Mouse (Mus musculus) cerebral cortex, adult 2 months (tissue): ENCODE data around the gene Pold1.

Experiments used
- WGBS: fragments of 180-500 bp; shearing (Covaris S2); methylation state at CpG from one replicate; pipeline ENCODE4 v1.1.7; 2018; 5-methylcytosine and 5-hydroxymethylcytosine counted together

Gene Pold1

GRCm38 (mm10) chr7:44546274-44546673 is 2.4 kb downstream of the Pold1 start:
- WGBS: 98% methylated on average over 3 of the region's 3 CpGs

GRCm38 (mm10) chr7:44543071-44543470 is 5.6 kb downstream of the Pold1 start:
- WGBS: 82% methylated on average over 12 of the region's 12 CpGs

- 91% methylated on average over 11 of the region's 11 CpGs for WGBS
These were observed 6.1 kb downstream of the Pold1 start for GRCm38 (mm10) chr7:44542555-44542954.

GRCm38 (mm10) chr7:44538756-44539624 is 9.7 kb downstream of the Pold1 start:
- WGBS: 95% methylated on average over 41 of the region's 41 CpGs

- WGBS: 88% methylated on average over 13 of the region's 13 CpGs
These were observed 11.2 kb downstream of the Pold1 start for GRCm38 (mm10) chr7:44537496-44537895.

- 67% methylated on average over 7 of the region's 7 CpGs for WGBS
These were observed 11.6 kb downstream of the Pold1 start for GRCm38 (mm10) chr7:44537009-44537408.

- 53% methylated on average over 6 of the region's 6 CpGs for WGBS
These were observed 12.1 kb downstream of the Pold1 start for GRCm38 (mm10) chr7:44536590-44536968.

GRCm38 (mm10) chr7:44535657-44536589 is 12.7 kb downstream of the Pold1 start:
- WGBS: 90% methylated on average over 27 of the region's 27 CpGs

GRCm38 (mm10) chr7:44534656-44535441 is 13.8 kb downstream of the Pold1 start:
- WGBS: 92% methylated on average over 19 of the region's 19 CpGs

GRCm38 (mm10) chr7:44534242-44534641 is 14.4 kb downstream of the Pold1 start:
- WGBS: 92% methylated on average over 13 of the region's 13 CpGs

GRCm38 (mm10) chr7:44533746-44534045 is 15.0 kb downstream of the Pold1 start:
- 86% methylated on average over 12 of the region's 12 CpGs for WGBS

- WGBS: 90% methylated on average over 29 of the region's 29 CpGs
These were observed 15.5 kb downstream of the Pold1 start for GRCm38 (mm10) chr7:44532918-44533745.

GRCm38 (mm10) chr7:44531946-44532732 is 16.5 kb downstream of the Pold1 start, which contains the start of gene Spib:
TSS of gene Spib (minus strand) at chr7:44532071.
- WGBS: 85% methylated on average over 4 of the region's 4 CpGs

- 49% methylated on average over 5 of the region's 5 CpGs for WGBS
These were observed 17.4 kb downstream of the Pold1 start for GRCm38 (mm10) chr7:44531207-44531606.

- WGBS: 82% methylated on average over 3 of the region's 3 CpGs
These were observed 18.1 kb downstream of the Pold1 start for GRCm38 (mm10) chr7:44530507-44530906.

- 78% methylated on average over 5 of the region's 5 CpGs for WGBS
These were observed 19.1 kb downstream of the Pold1 start for GRCm38 (mm10) chr7:44529518-44529917.

- 7% methylated on average over 40 of the region's 40 CpGs for WGBS
These were observed 20.9 kb downstream of the Pold1 start for GRCm38 (mm10) chr7:44527483-44528398.

GRCm38 (mm10) chr7:44526414-44527154 is 22.1 kb downstream of the Pold1 start:
- 94% methylated on average over 14 of the region's 14 CpGs for WGBS
